Mouse (Mus musculus): ENCODE results near the gene Syne3. TPM values are rescaled to one million over a fixed set of nuclear protein-coding genes. Genes with fewer than 3 reads are reported as not detected.
A peak's percentile ranks its signal among the peaks of the same experiment; 100 is the strongest.

Gene Syne3
- total RNA-seq, 2 experiments from 2014 or later: 9.1 to 9.5 TPM

- DNase-seq: no peak
Observed at GRCm38 (mm10) chr12:104924546-104924945, 85.1 kb downstream of the Syne3 start.

GRCm38 (mm10) chr12:104923948-104924388, 85.6 kb downstream of the Syne3 start:
- no peak for DNase-seq

- DNase-seq: no peak
Observed at GRCm38 (mm10) chr12:104922647-104923046, 87.0 kb downstream of the Syne3 start.

- no peak for DNase-seq
Observed at GRCm38 (mm10) chr12:104921071-104921470, 88.5 kb downstream of the Syne3 start.

- DNase-seq: no peak
Observed at GRCm38 (mm10) chr12:104919247-104919646, 90.4 kb downstream of the Syne3 start.

- no peak for DNase-seq
Observed at GRCm38 (mm10) chr12:104917927-104918326, 91.7 kb downstream of the Syne3 start.

GRCm38 (mm10) chr12:104917297-104917696, 92.3 kb downstream of the Syne3 start:
- DNase-seq: no peak

- no peak for DNase-seq
Observed at GRCm38 (mm10) chr12:104916776-104917175, 92.8 kb downstream of the Syne3 start.

GRCm38 (mm10) chr12:104915681-104916080, 93.9 kb downstream of the Syne3 start:
- DNase-seq: no peak

- no peak for DNase-seq
Observed at GRCm38 (mm10) chr12:104912990-104913389, 96.6 kb downstream of the Syne3 start.

GRCm38 (mm10) chr12:104912281-104912933, 97.2 kb downstream of the Syne3 start:
- no peak for DNase-seq

- DNase-seq: no peak
Observed at GRCm38 (mm10) chr12:104909750-104910149, 99.9 kb downstream of the Syne3 start.

GRCm38 (mm10) chr12:104908986-104909385, 100.6 kb downstream of the Syne3 start:
- no peak for DNase-seq

GRCm38 (mm10) chr12:104908024-104908781, 101.4 kb downstream of the Syne3 start:
- no peak for DNase-seq

GRCm38 (mm10) chr12:104907133-104907532, 102.5 kb downstream of the Syne3 start:
- no peak for DNase-seq

- no peak for DNase-seq
Observed at GRCm38 (mm10) chr12:104904138-104904537, 105.5 kb downstream of the Syne3 start.

GRCm38 (mm10) chr12:104902392-104903053, 107.1 kb downstream of the Syne3 start:
- DNase-seq: no peak

GRCm38 (mm10) chr12:104901320-104901719, 108.3 kb downstream of the Syne3 start:
- DNase-seq: no peak

GRCm38 (mm10) chr12:104899835-104900234, 109.8 kb downstream of the Syne3 start:
- peak; percentile 65 for DNase-seq

GRCm38 (mm10) chr12:104899161-104899560, 110.4 kb downstream of the Syne3 start:
- DNase-seq: no peak

GRCm38 (mm10) chr12:104898718-104899117, 110.9 kb downstream of the Syne3 start:
- DNase-seq: no peak

GRCm38 (mm10) chr12:104897051-104897618, 112.5 kb downstream of the Syne3 start:
- no peak for DNase-seq

GRCm38 (mm10) chr12:104896640-104897039, 113.0 kb downstream of the Syne3 start:
- no peak for DNase-seq
